Mouse (Mus musculus) MEL (cell line): ENCODE data around the gene Smyd3. TPM values are rescaled to one million over a fixed set of nuclear protein-coding genes. Genes with fewer than 3 reads are reported as not detected.

ENCODE experiments used
- DNase-seq: peaks from one replicate; pipeline ENCODE4 v3.0.0; 2011; ENCODE audit warnings: low read depth, low spot score
- H3K27ac ChIP-seq: 2 replicates; pipeline ENCODE4 v1.5.1; 2012; ENCODE audit warnings: low read depth, mild to moderate bottlenecking, control low read depth, low read length, moderate library complexity; ENCODE audit not compliant: control insufficient read depth
- H3K27me3 ChIP-seq, 2 experiments: fragments of 150-350 bp in 1 of 2; sonication (generic) in 1 of 2; 2 replicates each; pipeline ENCODE4 v1.6.1; 2012; ENCODE audit warnings: low read length in 2 of 2, mild to moderate bottlenecking in 2 of 2, improper control_type of control experiment in 1 of 2, moderate library complexity in 1 of 2; ENCODE audit not compliant: insufficient read depth in 2 of 2, control insufficient read depth in 1 of 2
- H3K36me3 ChIP-seq, 2 experiments: 2 replicates each; pipeline ENCODE4 v1.6.1; 2012 to 2014; ENCODE audit warnings: low read length in 2 of 2, improper control_type of control experiment in 1 of 2, inconsistent platforms in 1 of 2, mild to moderate bottlenecking in 1 of 2; ENCODE audit not compliant: insufficient read depth in 2 of 2, control insufficient read depth in 1 of 2
- H3K4me1 ChIP-seq, 2 experiments: fragments of 150-350 bp in 1 of 2; sonication (generic) in 1 of 2; 2 replicates each; pipeline ENCODE4 v1.6.1; 2012; ENCODE audit warnings: low read length in 2 of 2, improper control_type of control experiment in 1 of 2, mild to moderate bottlenecking in 1 of 2; ENCODE audit not compliant: insufficient read depth in 2 of 2, control insufficient read depth in 1 of 2
- H3K4me3 ChIP-seq, 2 experiments: fragments of 150-350 bp in 1 of 2; sonication (generic) in 1 of 2; 2 replicates each; pipeline ENCODE4 v1.5.1; 2012; ENCODE audit warnings: low read depth in 2 of 2, low read length in 2 of 2, mild to moderate bottlenecking in 2 of 2, moderate library complexity in 2 of 2, control low read depth in 1 of 2, improper control_type of control experiment in 1 of 2; ENCODE audit not compliant: control insufficient read depth in 1 of 2, insufficient read depth in 1 of 2
- H3K79me2 ChIP-seq: 2 replicates; pipeline ENCODE4 v1.6.1; 2012; ENCODE audit warnings: mild to moderate bottlenecking, low read length, moderate library complexity; ENCODE audit not compliant: control insufficient read depth, poor library complexity, insufficient read depth
- H3K9ac ChIP-seq: 2 replicates; pipeline ENCODE4 v1.6.1; 2012; ENCODE audit warnings: low read depth, mild to moderate bottlenecking, control low read depth, low read length, moderate library complexity; ENCODE audit not compliant: control insufficient read depth, poor library complexity, severe bottlenecking
- H3K9me3 ChIP-seq: fragments of 150-350 bp; sonication (generic); replicated peaks from 2 replicates; pipeline ENCODE4 v1.6.1; 2012; ENCODE audit warnings: mild to moderate bottlenecking, low read length, improper control_type of control experiment, moderate library complexity; ENCODE audit not compliant: insufficient read depth
- BHLHE40 ChIP-seq: IDR thresholded peaks from 2 replicates; pipeline ENCODE4 v1.6.1; 2012; ENCODE audit warnings: low read depth, mild to moderate bottlenecking, inconsistent platforms, low read length, improper control_type of control experiment, borderline replicate concordance
- CHD1 ChIP-seq: IDR thresholded peaks from 2 replicates; pipeline ENCODE4 v1.6.1; 2012; ENCODE audit warnings: low read depth, mild to moderate bottlenecking, inconsistent platforms, low read length, improper control_type of control experiment
- E2F4 ChIP-seq: IDR thresholded peaks from 2 replicates; pipeline ENCODE4 v1.6.1; 2011; ENCODE audit warnings: low read depth, low read length, improper control_type of control experiment, borderline replicate concordance
- ELF1 ChIP-seq: IDR thresholded peaks from 2 replicates; pipeline ENCODE4 v1.6.1; 2014; ENCODE audit warnings: low read depth, mild to moderate bottlenecking, inconsistent platforms, low read length, improper control_type of control experiment, moderate library complexity
- EP300 ChIP-seq, 2 experiments: IDR thresholded peaks; 2 replicates each; pipeline ENCODE4 v1.6.1; 2011; ENCODE audit warnings: improper control_type of control experiment in 2 of 2, low read length in 2 of 2, low read depth in 1 of 2, mild to moderate bottlenecking in 1 of 2
- GABPA ChIP-seq: IDR thresholded peaks from 2 replicates; pipeline ENCODE4 v1.6.1; 2012; ENCODE audit warnings: low read depth, mild to moderate bottlenecking, inconsistent platforms, low read length, improper control_type of control experiment, moderate library complexity
- GATA1 ChIP-seq: IDR thresholded peaks from 2 replicates; pipeline ENCODE4 v1.6.1; 2011; ENCODE audit warnings: low read depth, low read length, improper control_type of control experiment
- JUND ChIP-seq: IDR thresholded peaks from 2 replicates; pipeline ENCODE4 v1.6.1; 2011; ENCODE audit warnings: low read depth, mild to moderate bottlenecking, improper control_type of control experiment, low read length
- MAFK ChIP-seq: IDR thresholded peaks from 2 replicates; pipeline ENCODE4 v1.6.1; 2011; ENCODE audit warnings: low read depth, mild to moderate bottlenecking, low read length, improper control_type of control experiment, borderline replicate concordance
- MAX ChIP-seq: IDR thresholded peaks from 2 replicates; pipeline ENCODE4 v1.6.1; 2011; ENCODE audit warnings: low read length, improper control_type of control experiment
- MEF2A ChIP-seq: IDR thresholded peaks from 2 replicates; pipeline ENCODE4 v1.6.1; 2014; ENCODE audit warnings: low read depth, mild to moderate bottlenecking, inconsistent platforms, low read length, improper control_type of control experiment; ENCODE audit not compliant: poor library complexity, insufficient replicate concordance, severe bottlenecking; ENCODE audit errors: extremely low read depth
- MYB ChIP-seq: IDR thresholded peaks from 2 replicates; pipeline ENCODE4 v1.6.1; 2011; ENCODE audit warnings: mild to moderate bottlenecking, low read depth, low read length, improper control_type of control experiment
- NRF1 ChIP-seq: IDR thresholded peaks from 2 replicates; pipeline ENCODE4 v1.6.1; 2014; ENCODE audit warnings: low read depth, mild to moderate bottlenecking, inconsistent platforms, low read length, improper control_type of control experiment, moderate library complexity; ENCODE audit not compliant: poor library complexity, insufficient read depth, severe bottlenecking
- POLR2AphosphoS2 ChIP-seq: IDR thresholded peaks from 2 replicates; pipeline ENCODE4 v1.6.1; 2011; ENCODE audit warnings: low read length, improper control_type of control experiment
- POLR2AphosphoS5 ChIP-seq: IDR thresholded peaks from 2 replicates; pipeline ENCODE4 v1.6.1; 2012; ENCODE audit warnings: low read depth, borderline replicate concordance, mild to moderate bottlenecking, inconsistent platforms, low read length, moderate library complexity, mixed read lengths
- RCOR1 ChIP-seq: IDR thresholded peaks from 2 replicates; pipeline ENCODE4 v1.6.1; 2012; ENCODE audit warnings: low read depth, mild to moderate bottlenecking, inconsistent platforms, low read length, improper control_type of control experiment
- SMC3 ChIP-seq: IDR thresholded peaks from 2 replicates; pipeline ENCODE4 v1.6.1; 2011; ENCODE audit warnings: low read depth, low read length, improper control_type of control experiment
- UBTF ChIP-seq: IDR thresholded peaks from 2 replicates; pipeline ENCODE4 v1.6.1; 2012; ENCODE audit warnings: low read depth, mild to moderate bottlenecking, inconsistent platforms, low read length, improper control_type of control experiment, moderate library complexity, borderline replicate concordance; ENCODE audit not compliant: insufficient read depth
- USF1 ChIP-seq: IDR thresholded peaks from 2 replicates; pipeline ENCODE4 v1.6.1; 2014; ENCODE audit warnings: low read depth, mild to moderate bottlenecking, inconsistent platforms, low read length, improper control_type of control experiment, moderate library complexity
- ZMIZ1 ChIP-seq: IDR thresholded peaks from 2 replicates; pipeline ENCODE4 v1.6.1; 2012; ENCODE audit warnings: low read depth, mild to moderate bottlenecking, inconsistent platforms, low read length, improper control_type of control experiment, moderate library complexity
- polyA plus RNA-seq, 2 experiments: library from polyadenylated mRNA; stranded (reverse) in 1 of 2; unstranded in 1 of 2; fragments of >175 nt in 1 of 2; fragments of >200 nt in 1 of 2; gene quantifications; 2 replicates each; pipeline versions ENCODE4 v1.2.1 to v1.2.4; 2012; ENCODE audit warnings: low replicate concordance in 2 of 2, low read depth in 1 of 2; ENCODE audit not compliant: insufficient read length in 2 of 2, insufficient read depth in 1 of 2, missing spikeins in 1 of 2
- total RNA-seq: library from RNA; depleted of rRNA; stranded (reverse); fragments of 300-350 nt; gene quantifications from 2 replicates; pipeline ENCODE4 v1.2.3, GENCODE M21; 2012

Gene Smyd3
- total and polyA plus RNA-seq, 3 experiments = 13.3 to 18.2 TPM; not detected in 1

- DNase-seq = no peak
- Histone ChIP-seq H3K27me3 (no peaks in the 10 kb centered on the region), H3K9ac (no peak overlapping the region), H3K4me3 (no peak overlapping the region), H3K4me1 (no peaks in the 10 kb centered on the region), H3K9me3 (no peaks in the 10 kb centered on the region), H3K27ac (no peak overlapping the region), H3K36me3 (no peaks in the 10 kb centered on the region), H3K79me2 (no peaks in the 10 kb centered on the region)
- TF ChIP-seq GATA1 = no peak
- no peak for TF ChIP-seq ZMIZ1
- no peak for TF ChIP-seq USF1
These were observed 250.9 kb downstream of the Smyd3 start for GRCm38 (mm10) chr1:179266936-179267335.

- no peak for DNase-seq
- TF ChIP-seq RCOR1 (no peak), POLR2AphosphoS2 (no peak)
- no peaks in the 10 kb centered on the region for H3K4me1 ChIP-seq
- no peaks in the 10 kb centered on the region for H3K36me3 ChIP-seq
- H3K9ac ChIP-seq = no peak overlapping the region
- H3K4me3 ChIP-seq = no peak overlapping the region
- no peaks in the 10 kb centered on the region for H3K9me3 ChIP-seq
- no peaks in the 10 kb centered on the region for H3K27me3 ChIP-seq
- H3K27ac ChIP-seq = no peak overlapping the region
- H3K79me2 ChIP-seq = no peaks in the 10 kb centered on the region
These were observed 256.3 kb downstream of the Smyd3 start for GRCm38 (mm10) chr1:179261496-179261966.

- Histone ChIP-seq H3K4me1 (no peaks in the 10 kb centered on the region), H3K27ac (no peak overlapping the region), H3K27me3 (no peaks in the 10 kb centered on the region), H3K79me2 (no peaks in the 10 kb centered on the region), H3K9ac (no peak overlapping the region), H3K9me3 (no peaks in the 10 kb centered on the region), H3K4me3 (no peak overlapping the region), H3K36me3 (no peaks in the 10 kb centered on the region)
- DNase-seq = no peak
- TF ChIP-seq MAFK = no peak
- no peak for TF ChIP-seq UBTF
- no peak for TF ChIP-seq EP300 (IDR thresholded peaks at IDR 0.05; ENCODE audit: low read depth in 1 of 2, low read length in 2 of 2)
- no peak for TF ChIP-seq BHLHE40
- no peak for TF ChIP-seq GABPA
- no peak for TF ChIP-seq ELF1
- TF ChIP-seq JUND = no peak
- no peak for TF ChIP-seq MAX
- TF ChIP-seq USF1 = no peak
- no peak for TF ChIP-seq E2F4
- no peak for TF ChIP-seq CHD1
- TF ChIP-seq POLR2AphosphoS5 = no peak
- no peak for TF ChIP-seq MEF2A
- no peak for TF ChIP-seq SMC3
- no peak for TF ChIP-seq MYB
- TF ChIP-seq NRF1 = no peak
These were observed 261.9 kb downstream of the Smyd3 start for GRCm38 (mm10) chr1:179255826-179256512.
